Mouse (Mus musculus): Measurements from ENCODE around the gene Yjefn3. TPM values are rescaled to one million over a fixed set of nuclear protein-coding genes. Genes with fewer than 3 reads are reported as not detected.

Yjefn3 gene
- polyA plus RNA-seq, 1 experiment from 2014 or later = 5.0 TPM

DNA sequence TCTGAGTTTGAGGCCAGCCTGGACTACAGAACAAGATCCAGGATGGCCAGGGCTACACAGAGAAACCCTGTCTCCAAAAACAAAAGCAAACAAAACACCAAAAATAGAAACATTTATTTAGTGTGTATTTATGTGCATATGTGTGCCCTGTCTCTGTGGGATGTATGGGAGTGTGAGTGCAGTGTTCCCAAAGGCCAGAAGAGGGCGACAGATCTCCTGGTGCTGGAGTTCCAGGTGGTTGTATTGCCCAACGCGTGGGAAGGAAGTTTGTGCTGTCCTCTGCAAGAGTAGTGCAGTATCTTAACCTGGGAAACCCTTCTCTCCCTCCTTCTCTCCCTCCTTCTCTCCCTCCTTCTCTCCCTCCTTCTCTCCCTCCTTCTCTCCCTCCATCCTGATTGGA lies 52.6 kb downstream of the Yjefn3 start:
- DNase-seq (ENCODE audit: low spot score) (no peak), ATAC-seq (replicated peaks; ENCODE audit: low FRiP score, low TSS enrichment, low read depth) (no peak)
- H3K9me3 ChIP-seq (ENCODE audit: control insufficient read depth, low read length) = no peaks in the 10 kb centered on the region
- H3K4me3 ChIP-seq (ENCODE audit: low read depth, low read length) = no peak overlapping the region
- no peak overlapping the region for H3K9ac ChIP-seq (ENCODE audit: low read length)
- no peaks in the 10 kb centered on the region for H3K36me3 ChIP-seq (ENCODE audit: control insufficient read depth, insufficient read depth, low read length)
- no peaks in the 10 kb centered on the region for H3K27me3 ChIP-seq (replicated peaks; ENCODE audit: control insufficient read depth, insufficient read depth, low read length)
- no peak overlapping the region for H3K27ac ChIP-seq (ENCODE audit: low read depth)
- WGBS = 59% methylated on average over 3 of the region's 3 CpGs
- 0 out of 2 replicates have a peak, but pooled peaks cover 3% of the 10 kb centered on the region for H3K4me1 ChIP-seq (replicated peaks; ENCODE audit: control insufficient read depth, insufficient read depth, low read length)
- H3K4me2 ChIP-seq (ENCODE audit: low read length) = no peak overlapping the region

DNA sequence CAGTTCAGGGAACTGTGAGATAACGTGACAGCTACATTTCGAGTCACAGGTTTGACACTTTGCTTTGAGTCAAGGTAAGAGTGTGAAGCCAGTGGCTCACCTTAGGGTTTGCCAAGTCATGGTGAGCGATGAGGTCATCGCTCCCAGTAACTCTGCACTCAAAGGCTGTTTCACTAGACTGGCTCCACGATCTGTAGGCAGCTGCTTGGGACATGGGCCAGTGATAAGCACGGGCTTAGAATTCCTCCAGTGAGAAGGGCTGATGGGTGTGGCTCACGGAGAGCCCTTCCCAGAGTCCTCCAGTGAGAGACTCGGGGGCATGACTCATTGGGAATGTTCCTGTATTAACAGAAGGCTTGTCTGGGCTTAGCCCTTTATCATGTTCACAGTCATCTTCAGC lies 53.6 kb downstream of the Yjefn3 start:
- WGBS = 78% methylated on average over 8 of the region's 8 CpGs
- H3K4me1 ChIP-seq (replicated peaks; ENCODE audit: control insufficient read depth, insufficient read depth, low read length) = 0 out of 2 replicates have a peak, but pooled peaks cover 3% of the 10 kb centered on the region
- no peak for DNase-seq (ENCODE audit: low spot score)

DNA sequence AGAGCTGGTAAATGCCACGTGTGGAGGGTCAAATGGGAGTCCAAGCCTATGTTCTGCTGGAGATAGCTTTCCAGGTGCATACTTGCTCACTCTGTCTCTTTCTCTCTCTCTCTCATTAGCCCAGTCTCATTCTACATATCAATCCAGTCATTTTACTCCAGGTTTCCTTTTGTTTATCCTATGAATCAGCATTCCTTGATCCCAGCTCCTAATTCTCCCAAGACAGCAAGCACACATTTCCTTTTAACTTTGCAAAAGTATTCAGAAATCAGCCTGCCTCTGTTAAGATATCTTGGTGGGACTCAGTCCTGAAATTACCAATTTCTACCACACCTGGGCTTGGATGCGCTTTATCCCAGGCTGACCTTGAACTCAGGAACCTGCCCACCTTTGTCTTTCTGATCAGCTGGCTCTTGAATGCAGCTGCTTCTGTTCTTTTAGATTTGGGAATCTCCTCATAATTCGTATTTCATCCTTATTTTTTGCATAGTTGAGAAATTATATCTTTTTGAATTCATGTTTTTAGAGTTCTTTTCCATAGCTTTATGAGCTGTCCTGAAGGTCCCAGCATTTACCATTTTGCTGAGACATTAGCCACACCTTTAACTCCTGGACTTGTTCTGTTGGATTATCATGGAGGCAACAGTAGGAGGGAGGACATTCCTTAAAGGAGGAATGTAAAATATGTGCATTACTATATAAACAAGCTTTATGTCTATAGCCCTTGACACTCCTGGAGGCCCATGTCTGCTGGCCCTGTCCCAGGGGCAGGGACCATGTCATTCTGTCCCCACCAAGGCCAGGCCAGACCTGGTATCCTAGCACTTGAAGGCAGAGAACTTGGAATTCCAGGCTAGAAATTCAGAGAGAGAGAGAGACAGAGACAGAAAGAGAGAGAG lies 55.1 kb downstream of the Yjefn3 start:
- Histone ChIP-seq H3K36me3 (ENCODE audit: control insufficient read depth, insufficient read depth, low read length) (no peaks in the 10 kb centered on the region), H3K4me3 (ENCODE audit: low read depth, low read length) (no peak overlapping the region), H3K9ac (ENCODE audit: low read length) (no peak overlapping the region), H3K27ac (ENCODE audit: low read depth) (no peak overlapping the region), H3K9me3 (ENCODE audit: control insufficient read depth, low read length) (no peaks in the 10 kb centered on the region), H3K4me1 (replicated peaks; ENCODE audit: control insufficient read depth, insufficient read depth, low read length) (0 out of 2 replicates have a peak, but pooled peaks cover 3% of the 10 kb centered on the region), H3K27me3 (replicated peaks; ENCODE audit: control insufficient read depth, insufficient read depth, low read length) (no peaks in the 10 kb centered on the region), H3K4me2 (ENCODE audit: low read length) (no peak overlapping the region)
- 67% methylated on average over 3 of the region's 3 CpGs for WGBS
- ATAC-seq (replicated peaks; ENCODE audit: low FRiP score, low TSS enrichment, low read depth) (no peak), DNase-seq (ENCODE audit: low spot score) (no peak)

More for the DNA sequence above, 53.6 kb downstream of the Yjefn3 start:
- Histone ChIP-seq H3K4me3 (ENCODE audit: low read depth, low read length) (no peak overlapping the region), H3K27me3 (replicated peaks; ENCODE audit: control insufficient read depth, insufficient read depth, low read length) (no peaks in the 10 kb centered on the region), H3K9ac (ENCODE audit: low read length) (no peak overlapping the region), H3K4me2 (ENCODE audit: low read length) (no peak overlapping the region), H3K9me3 (ENCODE audit: control insufficient read depth, low read length) (no peaks in the 10 kb centered on the region), H3K27ac (ENCODE audit: low read depth) (no peak overlapping the region), H3K36me3 (ENCODE audit: control insufficient read depth, insufficient read depth, low read length) (no peaks in the 10 kb centered on the region)
- ATAC-seq (replicated peaks; ENCODE audit: low FRiP score, low TSS enrichment, low read depth) = peak; percentile 77

Other genes with a start within 250 kb of the Yjefn3 start
- gene Zfp964, start 248.2 kb downstream of the Yjefn3 start, polyA plus RNA-seq (2014; fragmentation: Nextera tagmentation; extraction: Ambion mirVana) = 1.3 and 1.8 TPM in 2 replicates
- 28.2 and 28.3 TPM in 2 replicates for gene Zfp869, start 192.0 kb downstream of the Yjefn3 start, polyA plus RNA-seq (2014; fragmentation: Nextera tagmentation; extraction: Ambion mirVana)
- 5.6 and 5.8 TPM in 2 replicates for gene Zfp963, start 152.7 kb downstream of the Yjefn3 start, polyA plus RNA-seq (2014; fragmentation: Nextera tagmentation; extraction: Ambion mirVana)
- 0.73 and 1.3 TPM in 2 replicates for gene Gm20422, start 127.8 kb downstream of the Yjefn3 start, polyA plus RNA-seq (2014; fragmentation: Nextera tagmentation; extraction: Ambion mirVana)
- 52.6 and 55.9 TPM in 2 replicates for gene Atp13a1, start 111.5 kb downstream of the Yjefn3 start, polyA plus RNA-seq (2014; fragmentation: Nextera tagmentation; extraction: Ambion mirVana)
- gene Zfp866, start 111.5 kb downstream of the Yjefn3 start, polyA plus RNA-seq (2014; fragmentation: Nextera tagmentation; extraction: Ambion mirVana) = 27.4 and 27.5 TPM in 2 replicates
- 10.4 and 12.3 TPM in 2 replicates for gene Gmip, start 94.0 kb downstream of the Yjefn3 start, polyA plus RNA-seq (2014; fragmentation: Nextera tagmentation; extraction: Ambion mirVana)
- 1.0 and 1.2 TPM in 2 replicates for gene Lpar2, start 80.3 kb downstream of the Yjefn3 start, polyA plus RNA-seq (2014; fragmentation: Nextera tagmentation; extraction: Ambion mirVana)
- gene Pbx4, start 70.2 kb downstream of the Yjefn3 start, polyA plus RNA-seq (2014; fragmentation: Nextera tagmentation; extraction: Ambion mirVana) = 5.7 and 6.3 TPM in 2 replicates
- 0.44 and 0.57 TPM in 2 replicates for gene Cilp2, start 15.0 kb downstream of the Yjefn3 start, polyA plus RNA-seq (2014; fragmentation: Nextera tagmentation; extraction: Ambion mirVana)
- 3.3 and 4.0 TPM in 2 replicates for gene Tssk6, start 528 bp downstream of the Yjefn3 start, polyA plus RNA-seq (2014; fragmentation: Nextera tagmentation; extraction: Ambion mirVana)
- gene Ndufa13, start 154 bp downstream of the Yjefn3 start, polyA plus RNA-seq (2014; fragmentation: Nextera tagmentation; extraction: Ambion mirVana) = 215 and 222 TPM in 2 replicates
- 51.9 and 57.4 TPM in 2 replicates for gene Gatad2a, start 93.7 kb upstream of the Yjefn3 start, polyA plus RNA-seq (2014; fragmentation: Nextera tagmentation; extraction: Ambion mirVana)
- 46.9 and 54.5 TPM in 2 replicates for gene Mau2, start 140.0 kb upstream of the Yjefn3 start, polyA plus RNA-seq (2014; fragmentation: Nextera tagmentation; extraction: Ambion mirVana)
- 34.2 and 34.4 TPM in 2 replicates for gene Sugp1, start 140.1 kb upstream of the Yjefn3 start, polyA plus RNA-seq (2014; fragmentation: Nextera tagmentation; extraction: Ambion mirVana)
- 1.9 and 3.0 TPM in 2 replicates for gene Tm6sf2, start 170.2 kb upstream of the Yjefn3 start, polyA plus RNA-seq (2014; fragmentation: Nextera tagmentation; extraction: Ambion mirVana)
- not detected in 2 replicates for gene Hapln4, start 180.7 kb upstream of the Yjefn3 start, polyA plus RNA-seq (2014; fragmentation: Nextera tagmentation; extraction: Ambion mirVana)
- 1.9 TPM in 2 replicates for gene Ncan, start 218.2 kb upstream of the Yjefn3 start, polyA plus RNA-seq (2014; fragmentation: Nextera tagmentation; extraction: Ambion mirVana)
- 29.5 and 29.9 TPM in 2 replicates for gene Nr2c2ap, start 228.6 kb upstream of the Yjefn3 start, polyA plus RNA-seq (2014; fragmentation: Nextera tagmentation; extraction: Ambion mirVana)
- gene Rfxank, start 236.4 kb upstream of the Yjefn3 start, polyA plus RNA-seq (2014; fragmentation: Nextera tagmentation; extraction: Ambion mirVana) = 11.6 and 15.1 TPM in 2 replicates
- gene Borcs8, start 236.8 kb upstream of the Yjefn3 start, polyA plus RNA-seq (2014; fragmentation: Nextera tagmentation; extraction: Ambion mirVana) = 49.2 and 50.8 TPM in 2 replicates
- gene Mef2b, start 237.0 kb upstream of the Yjefn3 start, polyA plus RNA-seq (2014; fragmentation: Nextera tagmentation; extraction: Ambion mirVana) = 0.13 and 0.43 TPM in 2 replicates